Mouse (Mus musculus): ENCODE data around the gene Zfp423.

- TF ChIP-seq GATA1 (IDR thresholded peaks at IDR 0.05; ENCODE audit: low read length) = no peak
- no peak for TF ChIP-seq TAL1 (IDR thresholded peaks at IDR 0.05; ENCODE audit: low read length)
Measured at GRCm38 (mm10) chr8:87922936-87923335, 36.5 kb downstream of the Zfp423 start.
